Mouse (Mus musculus): Measurements from ENCODE around the gene Xxylt1. TPM values are rescaled to one million over a fixed set of nuclear protein-coding genes. Genes with fewer than 3 reads are reported as not detected.

The Xxylt1 gene
- polyA plus RNA-seq, 1 experiment from 2014 or later, result 9.7 TPM

- peak; percentile 65 for ATAC-seq
- H3K27ac ChIP-seq (ENCODE audit: low read length), result peak overlapping the region; percentile 31; the same call in 1 of the 2 replicates
- 50% methylated on average over 8 of the region's 8 CpGs for WGBS
Observed at GRCm38 (mm10) chr16:31035651-31036245, 45.5 kb downstream of the Xxylt1 start.

GRCm38 (mm10) chr16:31035235-31035634 lies 46.0 kb downstream of the Xxylt1 start:
- H3K9ac ChIP-seq (replicated peaks; ENCODE audit: low read depth, low read length), result no peak overlapping the region
- no peak overlapping the region for H3K27ac ChIP-seq (ENCODE audit: low read length)
- ATAC-seq, result no peak
- WGBS, result 59% methylated on average over 7 of the region's 7 CpGs
- H3K36me3 ChIP-seq (ENCODE audit: control insufficient read depth, insufficient read depth), result no peaks in the 10 kb centered on the region; the same call in 1 of the 2 replicates
- no peak overlapping the region for H3K4me2 ChIP-seq (ENCODE audit: low read length)
- H3K9me3 ChIP-seq (ENCODE audit: control insufficient read depth, low read length), result no peaks in the 10 kb centered on the region
- H3K27me3 ChIP-seq (replicated peaks; ENCODE audit: control insufficient read depth, insufficient read depth, low read length), result no peaks in the 10 kb centered on the region
- H3K4me1 ChIP-seq (replicated peaks; ENCODE audit: control insufficient read depth, insufficient read depth, low read length), result peaks cover 23% of the 10 kb centered on the region
- no peak overlapping the region for H3K4me3 ChIP-seq (replicated peaks; ENCODE audit: low read length)

More at GRCm38 (mm10) chr16:31035651-31036245, 45.5 kb downstream of the Xxylt1 start:
- H3K4me1 ChIP-seq (replicated peaks; ENCODE audit: control insufficient read depth, insufficient read depth, low read length), result peaks cover 24% of the 10 kb centered on the region
- H3K9me3 ChIP-seq (ENCODE audit: control insufficient read depth, low read length), result no peaks in the 10 kb centered on the region
- H3K27me3 ChIP-seq (replicated peaks; ENCODE audit: control insufficient read depth, insufficient read depth, low read length), result no peaks in the 10 kb centered on the region
- no peak overlapping the region for H3K4me2 ChIP-seq (ENCODE audit: low read length)
- no peak overlapping the region for H3K4me3 ChIP-seq (replicated peaks; ENCODE audit: low read length)
- H3K9ac ChIP-seq (replicated peaks; ENCODE audit: low read depth, low read length), result no peak overlapping the region
- H3K36me3 ChIP-seq (ENCODE audit: control insufficient read depth, insufficient read depth), result no peaks in the 10 kb centered on the region; the same call in 1 of the 2 replicates

DNA sequence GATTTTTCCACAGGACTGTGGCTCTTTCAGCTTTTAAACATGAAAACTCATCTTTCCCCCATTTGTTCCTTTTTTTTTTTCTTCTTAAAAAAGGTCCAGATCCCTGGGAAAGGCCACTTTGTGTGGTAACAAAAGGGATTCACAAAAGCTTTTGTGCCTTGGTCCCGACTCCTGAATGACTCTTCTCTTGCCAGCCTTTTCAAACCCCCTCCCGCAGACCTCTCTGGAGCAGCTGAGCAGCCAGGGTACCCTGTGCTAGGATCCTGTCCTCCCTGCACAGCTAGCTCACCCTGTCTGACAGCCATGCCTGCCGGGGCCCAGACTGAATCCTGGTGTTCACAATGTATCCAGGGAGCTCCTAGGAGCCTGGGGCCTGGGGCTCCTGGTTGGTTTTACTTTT lies 47.2 kb downstream of the Xxylt1 start:
- 0% methylated on average over 3 of the region's 3 CpGs for WGBS
- no peak overlapping the region for H3K4me2 ChIP-seq (ENCODE audit: low read length)

GRCm38 (mm10) chr16:31029739-31030485 lies 51.3 kb downstream of the Xxylt1 start:
- Histone ChIP-seq H3K27ac (ENCODE audit: low read length) (peak overlapping the region; percentile 14), H3K9me3 (ENCODE audit: control insufficient read depth, low read length) (no peaks in the 10 kb centered on the region), H3K4me3 (replicated peaks; ENCODE audit: low read length) (no peak overlapping the region), H3K27me3 (replicated peaks; ENCODE audit: control insufficient read depth, insufficient read depth, low read length) (no peaks in the 10 kb centered on the region), H3K9ac (replicated peaks; ENCODE audit: low read depth, low read length) (no peak overlapping the region), H3K4me1 (replicated peaks; ENCODE audit: control insufficient read depth, insufficient read depth, low read length) (peaks cover 8% of the 10 kb centered on the region; the same call in 1 of the 2 replicates), H3K36me3 (ENCODE audit: control insufficient read depth, insufficient read depth) (no peaks in the 10 kb centered on the region), H3K4me2 (ENCODE audit: low read length) (no peak overlapping the region)
- ATAC-seq, result no peak
- WGBS, result 72% methylated on average over 11 of the region's 11 CpGs

More for the DNA sequence above, 47.2 kb downstream of the Xxylt1 start:
- Histone ChIP-seq H3K36me3 (ENCODE audit: control insufficient read depth, insufficient read depth) (no peaks in the 10 kb centered on the region; the same call in 1 of the 2 replicates), H3K4me3 (replicated peaks; ENCODE audit: low read length) (no peak overlapping the region), H3K9me3 (ENCODE audit: control insufficient read depth, low read length) (no peaks in the 10 kb centered on the region), H3K9ac (replicated peaks; ENCODE audit: low read depth, low read length) (no peak overlapping the region), H3K4me1 (replicated peaks; ENCODE audit: control insufficient read depth, insufficient read depth, low read length) (peaks cover 19% of the 10 kb centered on the region), H3K27ac (ENCODE audit: low read length) (no peak overlapping the region), H3K27me3 (replicated peaks; ENCODE audit: control insufficient read depth, insufficient read depth, low read length) (no peaks in the 10 kb centered on the region)
- no peak for ATAC-seq

- ATAC-seq, result no peak
- H3K4me2 ChIP-seq (ENCODE audit: low read length), result no peak overlapping the region
- no peak overlapping the region for H3K27ac ChIP-seq (ENCODE audit: low read length)
- peaks cover 4% of the 10 kb centered on the region for H3K4me1 ChIP-seq (replicated peaks; ENCODE audit: control insufficient read depth, insufficient read depth, low read length)
- H3K4me3 ChIP-seq (replicated peaks; ENCODE audit: low read length), result no peak overlapping the region
- no peaks in the 10 kb centered on the region for H3K36me3 ChIP-seq (ENCODE audit: control insufficient read depth, insufficient read depth)
- H3K27me3 ChIP-seq (replicated peaks; ENCODE audit: control insufficient read depth, insufficient read depth, low read length), result no peaks in the 10 kb centered on the region
- no peak overlapping the region for H3K9ac ChIP-seq (replicated peaks; ENCODE audit: low read depth, low read length)
- H3K9me3 ChIP-seq (ENCODE audit: control insufficient read depth, low read length), result no peaks in the 10 kb centered on the region
Observed at GRCm38 (mm10) chr16:31027675-31028074, 53.6 kb downstream of the Xxylt1 start.

DNA sequence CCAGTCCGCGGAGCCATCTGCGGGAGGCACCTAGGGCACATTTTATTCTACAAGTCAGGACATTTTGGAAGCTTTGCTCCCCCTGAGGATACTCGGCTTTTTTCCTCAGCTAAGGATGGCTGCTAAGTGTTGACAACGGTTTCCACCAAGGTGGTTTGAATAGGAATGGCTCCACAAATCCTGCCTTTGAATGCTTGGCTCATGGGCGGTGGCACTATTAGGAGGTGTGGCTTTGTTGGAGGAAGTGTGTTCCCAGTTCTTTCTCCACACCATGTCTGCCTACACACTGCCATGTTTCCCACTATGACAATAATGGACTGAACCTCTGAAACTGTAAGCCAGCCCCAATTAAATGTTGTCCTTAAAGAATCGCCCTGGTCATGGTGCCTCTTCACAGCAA lies 55.7 kb downstream of the Xxylt1 start:
- ATAC-seq, result no peak

GRCm38 (mm10) chr16:31024997-31025396 lies 56.2 kb downstream of the Xxylt1 start:
- Histone ChIP-seq H3K36me3 (ENCODE audit: control insufficient read depth, insufficient read depth) (no peaks in the 10 kb centered on the region), H3K4me3 (replicated peaks; ENCODE audit: low read length) (no peak overlapping the region), H3K9ac (replicated peaks; ENCODE audit: low read depth, low read length) (no peak overlapping the region), H3K9me3 (ENCODE audit: control insufficient read depth, low read length) (no peaks in the 10 kb centered on the region), H3K27me3 (replicated peaks; ENCODE audit: control insufficient read depth, insufficient read depth, low read length) (no peaks in the 10 kb centered on the region), H3K4me2 (ENCODE audit: low read length) (no peak overlapping the region), H3K27ac (ENCODE audit: low read length) (no peak overlapping the region), H3K4me1 (replicated peaks; ENCODE audit: control insufficient read depth, insufficient read depth, low read length) (peaks cover 11% of the 10 kb centered on the region)
- no peak for ATAC-seq
- WGBS, result 87% methylated on average over 4 of the region's 4 CpGs

More for the DNA sequence above, 55.7 kb downstream of the Xxylt1 start:
- Histone ChIP-seq H3K36me3 (ENCODE audit: control insufficient read depth, insufficient read depth) (no peaks in the 10 kb centered on the region), H3K4me1 (replicated peaks; ENCODE audit: control insufficient read depth, insufficient read depth, low read length) (peaks cover 11% of the 10 kb centered on the region), H3K27me3 (replicated peaks; ENCODE audit: control insufficient read depth, insufficient read depth, low read length) (no peaks in the 10 kb centered on the region), H3K4me2 (ENCODE audit: low read length) (no peak overlapping the region), H3K27ac (ENCODE audit: low read length) (no peak overlapping the region), H3K4me3 (replicated peaks; ENCODE audit: low read length) (no peak overlapping the region), H3K9ac (replicated peaks; ENCODE audit: low read depth, low read length) (no peak overlapping the region), H3K9me3 (ENCODE audit: control insufficient read depth, low read length) (no peaks in the 10 kb centered on the region)
- 94% methylated on average over 7 of the region's 7 CpGs for WGBS

DNA sequence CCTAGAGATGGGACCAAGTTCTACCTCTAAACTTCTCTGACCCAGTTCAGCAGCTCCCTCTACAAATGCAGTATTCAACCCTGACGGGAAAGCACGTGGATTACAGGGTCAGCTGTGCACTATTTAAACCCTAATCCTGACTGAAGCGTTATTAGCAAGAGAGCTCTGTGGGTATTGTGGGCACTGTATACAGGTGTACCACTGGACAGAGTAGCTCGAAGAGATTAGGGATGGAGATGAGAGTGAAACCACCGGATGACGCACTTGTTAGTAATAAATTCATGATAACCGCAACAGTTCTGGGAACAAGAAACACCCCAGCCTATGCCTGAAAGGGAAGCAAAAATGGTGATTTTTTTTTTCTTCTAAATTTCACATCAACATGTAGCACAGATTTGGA lies 57.0 kb downstream of the Xxylt1 start:
- H3K36me3 ChIP-seq (ENCODE audit: control insufficient read depth, insufficient read depth), result no peaks in the 10 kb centered on the region
- 40% methylated on average over 7 of the region's 7 CpGs for WGBS
- H3K9me3 ChIP-seq (ENCODE audit: control insufficient read depth, low read length), result no peaks in the 10 kb centered on the region
- no peak overlapping the region for H3K27ac ChIP-seq (ENCODE audit: low read length)
- no peaks in the 10 kb centered on the region for H3K27me3 ChIP-seq (replicated peaks; ENCODE audit: control insufficient read depth, insufficient read depth, low read length)
- no peak for ATAC-seq
- H3K4me3 ChIP-seq (replicated peaks; ENCODE audit: low read length), result no peak overlapping the region
- no peak overlapping the region for H3K4me2 ChIP-seq (ENCODE audit: low read length)
- H3K9ac ChIP-seq (replicated peaks; ENCODE audit: low read depth, low read length), result no peak overlapping the region
- peaks cover 11% of the 10 kb centered on the region for H3K4me1 ChIP-seq (replicated peaks; ENCODE audit: control insufficient read depth, insufficient read depth, low read length)

DNA sequence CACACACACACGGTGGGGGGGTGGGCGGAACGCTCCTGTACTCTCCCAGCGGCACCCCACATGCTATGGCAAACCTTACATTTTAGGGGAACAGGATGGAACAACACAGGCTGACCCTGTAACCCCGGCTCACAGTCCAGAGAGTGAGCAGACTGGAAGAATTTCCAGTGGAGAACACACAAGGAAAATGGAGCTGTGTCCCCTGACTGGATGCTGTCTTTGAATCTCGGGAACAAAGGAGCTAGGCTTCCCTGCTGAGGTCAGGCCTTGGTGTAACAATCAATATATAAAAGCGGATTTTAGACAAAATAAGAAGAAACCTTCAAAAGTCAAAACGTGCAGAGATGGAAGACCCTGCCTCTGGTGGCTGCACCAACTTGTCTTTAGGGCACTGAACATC lies 57.4 kb downstream of the Xxylt1 start:
- Histone ChIP-seq H3K4me1 (replicated peaks; ENCODE audit: control insufficient read depth, insufficient read depth, low read length) (peaks cover 11% of the 10 kb centered on the region), H3K27ac (ENCODE audit: low read length) (no peak overlapping the region), H3K36me3 (ENCODE audit: control insufficient read depth, insufficient read depth) (no peaks in the 10 kb centered on the region), H3K4me3 (replicated peaks; ENCODE audit: low read length) (no peak overlapping the region), H3K27me3 (replicated peaks; ENCODE audit: control insufficient read depth, insufficient read depth, low read length) (no peaks in the 10 kb centered on the region), H3K9ac (replicated peaks; ENCODE audit: low read depth, low read length) (no peak overlapping the region), H3K4me2 (ENCODE audit: low read length) (no peak overlapping the region), H3K9me3 (ENCODE audit: control insufficient read depth, low read length) (no peaks in the 10 kb centered on the region)
- no peak for ATAC-seq
- 40% methylated on average over 8 of the region's 8 CpGs for WGBS
